Mouse (Mus musculus) spleen, postnatal 14 days (tissue): ENCODE measurements around the gene Cdc14b.

ENCODE experiments used
- DNase-seq, 2 experiments: peaks; one replicate each; pipeline ENCODE4 v3.0.0; 2021 to 2022; ENCODE audit warnings: low spot score in 2 of 2

The Cdc14b gene

GRCm38 (mm10) chr13:64274879-64275753 lies at the start of gene Cdc14b:
Gene Cdc14b, minus strand, starts transcription at chr13:64275290.
- DNase-seq: peak; percentile 6 to 15

GRCm38 (mm10) chr13:64322561-64323281 lies 47.6 kb upstream of the Cdc14b start:
- DNase-seq: no peak

- DNase-seq: no peak
Observed at GRCm38 (mm10) chr13:64320334-64320733, 45.2 kb upstream of the Cdc14b start.

- DNase-seq: no peak
Observed at GRCm38 (mm10) chr13:64319782-64320181, 44.7 kb upstream of the Cdc14b start.

- no peak for DNase-seq
Observed at GRCm38 (mm10) chr13:64318355-64318754, 43.3 kb upstream of the Cdc14b start.

- DNase-seq: no peak
Observed at GRCm38 (mm10) chr13:64315483-64316050, 40.5 kb upstream of the Cdc14b start.

GRCm38 (mm10) chr13:64314041-64314440 lies 39.0 kb upstream of the Cdc14b start:
- no peak for DNase-seq

GRCm38 (mm10) chr13:64312916-64313289 lies 37.8 kb upstream of the Cdc14b start:
- DNase-seq: no peak

GRCm38 (mm10) chr13:64312024-64312915 lies 37.2 kb upstream of the Cdc14b start, which contains the start of gene Aaed1:
Gene Aaed1, minus strand, starts transcription at chr13:64312710.
- DNase-seq: peak; percentile 83 to 84

GRCm38 (mm10) chr13:64311266-64311665 lies 36.2 kb upstream of the Cdc14b start:
- DNase-seq: no peak

GRCm38 (mm10) chr13:64310585-64310984 lies 35.5 kb upstream of the Cdc14b start:
- DNase-seq: no peak

GRCm38 (mm10) chr13:64309842-64310241 lies 34.8 kb upstream of the Cdc14b start:
- no peak for DNase-seq

- DNase-seq: no peak
Observed at GRCm38 (mm10) chr13:64309036-64309435, 33.9 kb upstream of the Cdc14b start.

GRCm38 (mm10) chr13:64307508-64307907 lies 32.4 kb upstream of the Cdc14b start:
- DNase-seq: no peak

- DNase-seq: peak in 1 of 2 experiments; percentile 44
Observed at GRCm38 (mm10) chr13:64306078-64306477, 31.0 kb upstream of the Cdc14b start.

- DNase-seq: no peak
Observed at GRCm38 (mm10) chr13:64299069-64299468, 24.0 kb upstream of the Cdc14b start.

GRCm38 (mm10) chr13:64286791-64287190 lies 11.7 kb upstream of the Cdc14b start:
- no peak for DNase-seq

- DNase-seq: no peak
Observed at GRCm38 (mm10) chr13:64286321-64286720, 11.2 kb upstream of the Cdc14b start.

GRCm38 (mm10) chr13:64284676-64285075 lies 9.6 kb upstream of the Cdc14b start:
- no peak for DNase-seq

GRCm38 (mm10) chr13:64280940-64281339 lies 5.8 kb upstream of the Cdc14b start:
- no peak for DNase-seq

- no peak for DNase-seq
Observed at GRCm38 (mm10) chr13:64275754-64276127, 651 bp upstream of the Cdc14b start.
